Mouse (Mus musculus) heart, embryonic 14.5 days (tissue): ENCODE results near the gene Raly. TPM values are rescaled to one million over a fixed set of nuclear protein-coding genes. Genes with fewer than 3 reads are reported as not detected.

ENCODE experiments used
- ATAC-seq: fragments of 200-750 bp; cut with Nextera tagmentation; 2 replicates; pipeline ENCODE4 v1.8.0; 2017; ENCODE audit warnings: low read depth, moderate TSS enrichment; ENCODE audit not compliant: insufficient number of reproducible peaks, insufficient read depth, low FRiP score
- H3K27ac ChIP-seq, 2 experiments: fragments of 200-500 bp in 1 of 2; fragments of 300-500 bp in 1 of 2; sonication (generic) in 1 of 2; replicated peaks in 1 of 2; 2 replicates each; pipeline ENCODE4 v1.5.1; 2012 to 2014; ENCODE audit warnings: low read depth in 2 of 2, low read length in 2 of 2, control low read depth in 1 of 2, mild to moderate bottlenecking in 1 of 2, mixed read lengths in 1 of 2; ENCODE audit not compliant: control insufficient read depth in 1 of 2, insufficient read depth in 1 of 2
- H3K27me3 ChIP-seq: fragments of 300-500 bp; sonication (generic); 2 replicates; pipeline ENCODE4 v1.6.1; 2014; ENCODE audit warnings: mild to moderate bottlenecking, low read length, control low read depth; ENCODE audit not compliant: control insufficient read depth, insufficient read depth
- H3K36me3 ChIP-seq: fragments of 300-500 bp; sonication (generic); 2 replicates; pipeline ENCODE4 v1.6.1; 2014; ENCODE audit warnings: mild to moderate bottlenecking, control low read depth, low read length, mixed read lengths; ENCODE audit not compliant: control insufficient read depth, insufficient read depth
- H3K4me1 ChIP-seq, 2 experiments: fragments of 200-500 bp in 1 of 2; fragments of 300-500 bp in 1 of 2; sonication (generic) in 1 of 2; 2 replicates each; pipeline ENCODE4 v1.6.1; 2012 to 2014; ENCODE audit warnings: low read length in 2 of 2, control low read depth in 1 of 2, mixed read lengths in 1 of 2; ENCODE audit not compliant: control insufficient read depth in 2 of 2, insufficient read depth in 2 of 2
- H3K4me2 ChIP-seq: fragments of 300-500 bp; sonication (generic); 2 replicates; pipeline ENCODE4 v1.6.1; 2014; ENCODE audit warnings: mild to moderate bottlenecking, low read length
- H3K4me3 ChIP-seq, 2 experiments: fragments of 200-500 bp in 1 of 2; fragments of 300-500 bp in 1 of 2; sonication (generic) in 1 of 2; 2 replicates each; pipeline ENCODE4 v1.5.1; 2012 to 2014; ENCODE audit warnings: low read length in 2 of 2, mild to moderate bottlenecking in 2 of 2, control low read depth in 1 of 2, low read depth in 1 of 2, moderate library complexity in 1 of 2; ENCODE audit not compliant: control insufficient read depth in 1 of 2, insufficient read depth in 1 of 2
- H3K9ac ChIP-seq: fragments of 300-500 bp; sonication (generic); 2 replicates; pipeline ENCODE4 v1.6.1; 2014; ENCODE audit warnings: mild to moderate bottlenecking, low read length
- H3K9me3 ChIP-seq: fragments of 300-500 bp; sonication (generic); 2 replicates; pipeline ENCODE4 v1.6.1; 2016; ENCODE audit warnings: low read length, control low read depth; ENCODE audit not compliant: control insufficient read depth
- WGBS: fragments of 180-500 bp; shearing (Covaris S2); extraction: QIAGEN DNeasy Blood & Tissue Kit; methylation state at CpG from one replicate; pipeline ENCODE4 v1.1.7; 2014; 5-methylcytosine and 5-hydroxymethylcytosine counted together
- polyA plus RNA-seq: library from polyadenylated mRNA; unstranded; fragments of >200 nt; fragmentation: Nextera tagmentation; extraction: Ambion mirVana; gene quantifications from 2 replicates; pipeline ENCODE4 v1.2.1, GENCODE M21; 2014

Raly gene
- polyA plus RNA-seq, 1 experiment from 2014 or later, result 54.2 TPM

GRCm38 (mm10) chr2:154803845-154804244 lies 12.9 kb downstream of the Raly start:
- ATAC-seq, result no peak
- Histone ChIP-seq H3K27me3 (no peaks in the 10 kb centered on the region), H3K9me3 (no peaks in the 10 kb centered on the region), H3K27ac (no peak overlapping the region), H3K4me3 (no peak overlapping the region), H3K4me2 (no peak overlapping the region), H3K36me3 (0 out of 2 replicates have a peak, but pooled peaks cover 4% of the 10 kb centered on the region), H3K9ac (no peak overlapping the region), H3K4me1 (peaks cover 5 to 39% of the 10 kb centered on the region in 2 experiments)
- WGBS, result 69% methylated on average over 4 of the region's 4 CpGs

- no peak overlapping the region for H3K9ac ChIP-seq
- no peak for ATAC-seq
- no peak overlapping the region for H3K4me2 ChIP-seq
- no peaks in the 10 kb centered on the region for H3K9me3 ChIP-seq
- H3K4me1 ChIP-seq, result peaks cover 5 to 58% of the 10 kb centered on the region in 2 experiments
- no peaks in the 10 kb centered on the region for H3K27me3 ChIP-seq
- no peak overlapping the region for H3K4me3 ChIP-seq
- H3K27ac ChIP-seq, result no peak overlapping the region
- H3K36me3 ChIP-seq, result peaks cover 3% of the 10 kb centered on the region; the same call in 1 of the 2 replicates
- WGBS, result 74% methylated on average over 1 of the region's 1 CpGs
These were observed 16.8 kb downstream of the Raly start for GRCm38 (mm10) chr2:154807689-154808088.

- Histone ChIP-seq H3K27me3 (no peaks in the 10 kb centered on the region), H3K4me2 (no peak overlapping the region), H3K9me3 (no peaks in the 10 kb centered on the region), H3K36me3 (peaks cover 3% of the 10 kb centered on the region; the same call in 1 of the 2 replicates), H3K4me3 (no peak overlapping the region), H3K27ac (peak overlapping the region in 1 of 2 experiments; percentile 35; a peak in 2 of 4 replicates), H3K9ac (no peak overlapping the region), H3K4me1 (peaks cover 5 to 53% of the 10 kb centered on the region in 2 experiments)
- ATAC-seq, result no peak
- whole genome bisulfite sequencing, result 81% methylated on average over 1 of the region's 1 CpGs
These were observed 18.3 kb downstream of the Raly start for GRCm38 (mm10) chr2:154809107-154809762.

DNA sequence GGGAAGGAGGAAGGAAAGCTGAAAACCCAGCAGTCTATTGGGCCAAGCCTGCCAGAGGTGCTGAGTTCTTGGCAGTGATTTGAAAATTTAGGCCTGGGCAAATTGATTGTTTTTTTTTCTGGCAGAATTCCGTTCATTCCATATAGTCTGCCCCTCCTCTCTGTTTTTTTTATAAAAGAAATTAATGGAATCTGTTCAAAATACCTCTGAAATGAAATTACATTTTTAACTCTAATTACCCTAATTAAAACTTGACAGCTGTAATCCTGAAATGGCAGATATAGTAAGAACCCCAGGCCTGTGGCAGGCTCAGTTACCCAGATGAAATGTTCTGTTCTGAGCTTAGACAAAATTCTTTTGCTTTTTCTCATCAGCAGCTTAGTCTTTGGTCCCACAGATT lies 19.9 kb downstream of the Raly start:
- Histone ChIP-seq H3K4me1 (peaks cover 4 to 45% of the 10 kb centered on the region in 2 experiments; a peak in 3 of 4 replicates), H3K4me2 (no peak overlapping the region), H3K9ac (no peak overlapping the region), H3K27ac (no peak overlapping the region), H3K4me3 (no peak overlapping the region), H3K27me3 (no peaks in the 10 kb centered on the region), H3K36me3 (peaks cover 3% of the 10 kb centered on the region; the same call in 1 of the 2 replicates), H3K9me3 (no peaks in the 10 kb centered on the region)
- no peak for ATAC-seq
- WGBS, result 65% methylated on average over 1 of the region's 1 CpGs

DNA sequence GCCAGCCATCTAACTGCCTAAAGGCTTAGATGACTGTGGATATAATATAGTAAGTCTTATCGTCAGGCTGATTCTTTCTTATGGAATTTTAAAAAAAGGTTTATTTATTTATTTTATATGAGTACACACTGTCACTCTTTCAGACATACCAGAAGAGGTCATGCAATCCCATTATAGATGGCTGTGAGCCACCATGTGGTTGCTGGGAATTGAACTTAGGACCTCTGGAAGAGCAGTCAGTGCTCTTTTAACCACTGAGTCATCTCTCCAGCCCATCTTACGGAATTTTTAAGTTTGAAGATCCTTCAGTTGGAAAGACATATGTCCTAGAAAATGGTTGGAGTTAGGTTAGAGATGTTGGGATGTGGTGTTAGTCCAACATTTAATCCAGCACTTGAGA lies 22.5 kb downstream of the Raly start:
- Histone ChIP-seq H3K4me3 (no peak overlapping the region), H3K9me3 (no peaks in the 10 kb centered on the region), H3K27ac (no peak overlapping the region), H3K9ac (no peak overlapping the region), H3K27me3 (no peaks in the 10 kb centered on the region), H3K36me3 (peaks cover 3% of the 10 kb centered on the region; the same call in 1 of the 2 replicates), H3K4me2 (no peak overlapping the region), H3K4me1 (peaks cover 0 to 38% of the 10 kb centered on the region in 2 experiments; a peak in 3 of 4 replicates)
- 89% methylated on average over 2 of the region's 2 CpGs for WGBS
- ATAC-seq, result no peak

- H3K9me3 ChIP-seq, result no peaks in the 10 kb centered on the region
- no peak overlapping the region for H3K4me3 ChIP-seq
- H3K4me2 ChIP-seq, result no peak overlapping the region
- 47% methylated on average over 3 of the region's 3 CpGs for WGBS
- H3K9ac ChIP-seq, result no peak overlapping the region
- peaks cover 2 to 46% of the 10 kb centered on the region in 2 experiments; a peak in 3 of 4 replicates for H3K4me1 ChIP-seq
- H3K27me3 ChIP-seq, result no peaks in the 10 kb centered on the region
- no peaks in the 10 kb centered on the region for H3K36me3 ChIP-seq
- ATAC-seq, result no peak
- no peak overlapping the region for H3K27ac ChIP-seq
These were observed 26.2 kb downstream of the Raly start for GRCm38 (mm10) chr2:154817089-154817488.

- no peak for ATAC-seq
- H3K4me1 ChIP-seq, result peaks cover 2 to 46% of the 10 kb centered on the region in 2 experiments; a peak in 3 of 4 replicates
- 19% methylated on average over 1 of the region's 1 CpGs for WGBS
- no peak overlapping the region for H3K4me2 ChIP-seq
- no peak overlapping the region for H3K9ac ChIP-seq
- H3K4me3 ChIP-seq, result no peak overlapping the region
- H3K27me3 ChIP-seq, result no peaks in the 10 kb centered on the region
- no peak overlapping the region for H3K27ac ChIP-seq
- no peaks in the 10 kb centered on the region for H3K9me3 ChIP-seq
- H3K36me3 ChIP-seq, result peaks cover 5% of the 10 kb centered on the region
These were observed 26.9 kb downstream of the Raly start for GRCm38 (mm10) chr2:154817788-154818187.
